Mouse (Mus musculus) hindbrain, embryonic 10.5 days (tissue): Measurements from ENCODE around the gene Svs5. TPM values are rescaled to one million over a fixed set of nuclear protein-coding genes. Genes with fewer than 3 reads are reported as not detected.
"Not testable (repeated sequence)": the region's sequence is repeated elsewhere in the genome, so short reads cannot be mapped to it uniquely, and the experiment has no call there.

Experiments
- DNase-seq: peaks from one replicate; pipeline ENCODE4 v3.0.0-alpha.2; 2017; ENCODE audit warnings: low spot score
- H3K27ac ChIP-seq: fragments of 300-500 bp; sonication (generic); 2 replicates; pipeline ENCODE4 v1.5.1; 2016; ENCODE audit warnings: mild to moderate bottlenecking, moderate library complexity
- H3K27me3 ChIP-seq: fragments of 300-500 bp; sonication (generic); 2 replicates; pipeline ENCODE4 v1.6.1; 2016; ENCODE audit warnings: mild to moderate bottlenecking; ENCODE audit not compliant: poor library complexity, insufficient read depth, severe bottlenecking
- H3K36me3 ChIP-seq: fragments of 300-500 bp; sonication (generic); 2 replicates; pipeline ENCODE4 v1.6.1; 2016; ENCODE audit warnings: mild to moderate bottlenecking, moderate library complexity
- H3K4me1 ChIP-seq: fragments of 300-500 bp; sonication (generic); replicated peaks from 2 replicates; pipeline ENCODE4 v1.6.1; 2016; ENCODE audit warnings: mild to moderate bottlenecking
- H3K4me3 ChIP-seq: fragments of 300-500 bp; sonication (generic); 2 replicates; pipeline ENCODE4 v1.5.1; 2016; ENCODE audit warnings: mild to moderate bottlenecking, moderate library complexity
- H3K9me3 ChIP-seq: fragments of 300-500 bp; sonication (generic); 2 replicates; pipeline ENCODE4 v1.6.1; 2016; ENCODE audit warnings: mild to moderate bottlenecking, moderate library complexity
- WGBS: fragments of 180-500 bp; shearing (Covaris S2); methylation state at CpG from one replicate; pipeline ENCODE4 v1.1.7; 2016; 5-methylcytosine and 5-hydroxymethylcytosine counted together
- polyA plus RNA-seq: library from polyadenylated mRNA; unstranded; fragments of >200 nt; fragmentation: Nextera tagmentation; extraction: Ambion mirVana; gene quantifications from 2 replicates; pipeline ENCODE4 v1.2.1, GENCODE M21; 2016

Gene Svs5
- not detected in 2 replicates for polyA plus RNA-seq

DNA sequence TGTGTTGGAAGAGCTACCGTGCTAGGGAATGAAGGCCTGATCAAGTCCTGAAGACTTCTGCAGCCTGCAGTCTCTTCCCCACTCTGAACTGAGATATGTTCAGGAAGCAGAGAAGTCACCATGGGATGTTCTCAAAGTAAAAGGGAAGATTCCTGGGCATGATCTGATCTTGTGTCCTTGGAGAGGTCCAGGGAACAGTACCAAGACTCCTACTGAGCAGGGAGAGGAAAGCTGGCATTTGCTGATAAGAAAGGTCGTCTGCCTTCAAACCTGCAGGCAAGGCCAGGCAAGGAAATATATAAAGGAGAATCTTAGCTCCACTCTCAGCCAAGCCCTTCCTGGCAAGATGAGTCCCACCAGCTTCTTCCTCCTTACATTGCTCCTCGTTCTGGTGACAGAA is at the start of gene Svs5:
Svs5 (plus strand) TSS at position 301 of the 400 bp plus-strand sequence.
- not testable (repeated sequence) for H3K9me3 ChIP-seq, H3K36me3 ChIP-seq, DNase-seq, H3K27me3 ChIP-seq, H3K27ac ChIP-seq, H3K4me3 ChIP-seq, H3K4me1 ChIP-seq
- WGBS, result 75% methylated on average over 3 of the region's 3 CpGs

DNA sequence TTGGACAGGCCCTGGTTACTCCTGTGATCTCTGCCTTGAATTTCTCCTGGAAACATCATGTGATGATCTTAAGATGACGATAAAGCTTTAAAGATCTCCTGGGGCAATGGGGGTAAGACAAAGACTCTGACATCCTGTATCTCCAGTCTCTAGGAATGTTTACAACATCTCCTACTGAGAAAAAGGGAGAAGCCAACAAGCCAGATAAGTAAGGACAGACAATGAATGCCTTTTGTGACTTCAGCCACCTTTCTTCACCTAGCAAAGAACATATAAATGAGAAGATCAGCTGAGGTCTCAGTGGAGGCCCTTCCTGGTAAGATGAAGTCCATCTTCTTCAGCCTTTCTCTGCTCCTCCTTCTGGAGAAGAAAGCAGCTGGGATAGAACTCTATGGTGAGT is 43.6 kb upstream of the Svs5 start, which contains the start of gene Svs3a:
Svs3a (plus strand) TSS at position 301 of the 400 bp plus-strand sequence.
- H3K9me3 ChIP-seq, H3K27me3 ChIP-seq, H3K36me3 ChIP-seq, H3K4me1 ChIP-seq, H3K4me3 ChIP-seq, DNase-seq, H3K27ac ChIP-seq: not testable (repeated sequence)
- WGBS, result 74% methylated on average over 1 of the region's 1 CpGs

DNA sequence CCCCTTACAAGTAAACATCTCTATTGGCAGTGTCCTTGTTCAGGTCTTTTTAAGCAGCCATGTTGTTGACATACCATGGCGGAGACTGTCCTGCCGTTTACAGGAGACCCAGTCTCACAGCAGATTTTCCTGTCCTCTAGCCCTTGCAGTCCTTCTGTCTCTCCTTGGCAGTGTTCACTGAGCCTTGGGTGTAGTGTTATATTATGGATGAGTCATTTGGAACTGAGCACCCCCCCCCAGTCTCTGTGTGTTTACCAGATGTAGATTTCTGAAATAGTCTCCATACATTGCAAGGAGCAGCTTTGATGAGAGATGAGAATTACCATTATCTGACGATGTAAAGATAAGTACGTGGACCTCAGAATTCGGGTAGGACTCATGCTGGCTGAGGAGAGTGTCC is 19.9 kb upstream of the Svs5 start:
- H3K36me3 ChIP-seq, result no peaks in the 10 kb centered on the region
- H3K27me3 ChIP-seq, result no peaks in the 10 kb centered on the region
- no peaks in the 10 kb centered on the region for H3K4me1 ChIP-seq
- H3K4me3 ChIP-seq, result no peak overlapping the region
- no peak for DNase-seq
- H3K9me3 ChIP-seq, result no peaks in the 10 kb centered on the region
- no peak overlapping the region for H3K27ac ChIP-seq
- 86% methylated on average over 5 of the region's 5 CpGs for WGBS

DNA sequence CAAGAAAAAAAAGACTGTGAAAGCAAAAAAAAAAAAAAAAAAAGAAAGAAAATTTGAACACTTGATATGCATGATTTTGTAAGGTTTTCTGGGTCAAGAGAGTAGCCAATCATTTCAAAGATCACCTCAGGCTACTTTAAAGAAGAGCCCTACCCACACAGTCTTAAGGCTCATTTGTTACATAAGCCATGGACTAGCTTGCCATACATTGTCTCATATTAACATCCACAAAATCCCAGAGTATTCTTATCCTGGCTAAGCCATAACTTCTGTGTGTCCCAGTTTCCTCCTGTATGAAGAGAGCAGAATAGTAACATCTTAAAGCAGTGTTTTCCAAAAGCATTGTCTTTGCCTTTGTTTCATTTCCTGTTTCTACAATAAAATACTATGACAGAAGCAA is 17.1 kb upstream of the Svs5 start:
- H3K9me3 ChIP-seq, H3K36me3 ChIP-seq, H3K4me3 ChIP-seq, DNase-seq, H3K4me1 ChIP-seq, H3K27ac ChIP-seq, H3K27me3 ChIP-seq: not testable (repeated sequence)

DNA sequence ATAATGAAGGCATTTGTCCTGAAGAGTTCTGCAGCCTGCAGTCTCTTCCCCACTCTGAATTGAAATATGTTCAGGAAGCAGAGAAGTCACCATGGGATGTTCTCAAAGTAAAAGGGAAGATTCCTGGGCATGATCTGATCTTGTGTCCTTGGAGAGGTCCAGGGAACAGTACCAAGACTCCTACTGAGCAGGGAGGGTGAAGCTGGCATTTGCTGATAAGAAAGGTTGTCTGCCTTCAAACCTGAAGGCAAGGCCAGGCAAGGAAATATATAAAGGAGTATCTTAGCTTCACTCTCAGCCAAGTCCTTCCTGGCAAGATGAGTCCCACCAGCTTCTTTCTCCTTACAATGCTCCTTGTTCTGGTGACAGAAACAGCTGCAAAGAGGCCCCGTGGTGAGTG is 16.1 kb upstream of the Svs5 start, which contains the start of gene Svs6:
Svs6 (plus strand) TSS at position 301 of the 400 bp plus-strand sequence.
- not testable (repeated sequence) for H3K27ac ChIP-seq, H3K4me1 ChIP-seq, H3K36me3 ChIP-seq, H3K27me3 ChIP-seq, H3K9me3 ChIP-seq, DNase-seq, H3K4me3 ChIP-seq
- WGBS, result 87% methylated on average over 1 of the region's 1 CpGs

DNA sequence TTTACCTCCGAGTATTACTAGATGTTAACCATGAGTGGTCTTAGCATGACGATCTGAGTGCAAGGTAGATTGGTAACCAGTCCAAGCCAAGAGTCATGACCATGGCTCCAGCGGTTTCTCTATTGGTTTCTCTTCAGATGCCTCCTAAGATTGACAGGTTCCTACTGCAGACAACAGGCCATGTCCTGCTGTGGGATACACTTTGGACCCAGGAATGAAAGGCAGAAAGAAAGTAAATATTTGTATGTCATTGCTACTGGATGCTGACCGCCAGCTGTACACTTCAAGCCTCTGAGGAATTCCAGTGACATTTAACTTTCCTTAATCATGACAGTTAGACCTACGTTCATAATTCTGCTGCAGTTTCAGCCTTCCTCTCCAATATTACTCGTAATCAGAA is 11.6 kb upstream of the Svs5 start:
- Histone ChIP-seq H3K27ac (no peak overlapping the region), H3K9me3 (no peaks in the 10 kb centered on the region), H3K4me3 (no peak overlapping the region), H3K36me3 (no peaks in the 10 kb centered on the region), H3K27me3 (no peaks in the 10 kb centered on the region), H3K4me1 (no peaks in the 10 kb centered on the region)
- DNase-seq, result no peak
- WGBS, result 90% methylated on average over 6 of the region's 6 CpGs

DNA sequence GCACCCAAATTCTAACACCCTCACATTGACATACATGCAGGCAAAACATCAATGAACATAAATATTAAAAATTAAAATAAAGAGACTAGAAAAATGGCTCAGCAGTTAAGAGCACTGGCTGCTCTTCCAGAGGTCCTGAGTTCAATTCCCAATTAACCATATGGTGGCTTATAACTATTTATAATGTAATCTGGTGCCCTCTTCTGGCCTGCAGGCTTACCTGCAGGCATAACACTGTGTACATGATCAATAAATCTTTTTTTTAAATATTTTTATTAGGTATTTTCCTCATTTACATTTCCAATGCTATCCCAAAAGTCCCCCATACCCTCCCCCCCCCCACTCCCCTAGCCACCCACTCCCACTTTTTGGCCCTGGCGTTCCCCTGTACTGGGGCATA is 11.2 kb downstream of the Svs5 start:
- not testable (repeated sequence) for H3K4me3 ChIP-seq, DNase-seq, H3K27me3 ChIP-seq, H3K36me3 ChIP-seq, H3K4me1 ChIP-seq, H3K9me3 ChIP-seq, H3K27ac ChIP-seq
- WGBS, result 92% methylated on average over 1 of the region's 1 CpGs

DNA sequence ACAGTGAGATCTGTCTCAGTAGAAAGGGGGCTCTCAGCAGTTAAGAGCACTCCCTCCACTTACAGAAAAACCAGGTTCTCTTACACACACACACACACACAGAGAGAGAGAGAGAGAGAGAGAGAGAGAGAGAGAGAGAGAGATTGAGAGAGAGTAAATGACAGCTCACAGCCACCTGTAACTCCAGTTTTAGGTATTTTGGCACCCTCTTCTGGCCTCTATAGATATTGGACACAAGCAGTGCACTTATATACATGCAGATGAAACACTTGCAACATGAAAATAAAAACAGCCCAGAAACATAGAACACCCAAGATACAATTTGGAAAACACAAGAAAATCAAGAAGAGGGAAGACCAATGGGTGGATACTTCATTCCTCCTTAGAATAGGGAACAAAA is 15.2 kb downstream of the Svs5 start:
- not testable (repeated sequence) for DNase-seq, H3K4me1 ChIP-seq, H3K4me3 ChIP-seq, H3K36me3 ChIP-seq, H3K9me3 ChIP-seq, H3K27me3 ChIP-seq, H3K27ac ChIP-seq

DNA sequence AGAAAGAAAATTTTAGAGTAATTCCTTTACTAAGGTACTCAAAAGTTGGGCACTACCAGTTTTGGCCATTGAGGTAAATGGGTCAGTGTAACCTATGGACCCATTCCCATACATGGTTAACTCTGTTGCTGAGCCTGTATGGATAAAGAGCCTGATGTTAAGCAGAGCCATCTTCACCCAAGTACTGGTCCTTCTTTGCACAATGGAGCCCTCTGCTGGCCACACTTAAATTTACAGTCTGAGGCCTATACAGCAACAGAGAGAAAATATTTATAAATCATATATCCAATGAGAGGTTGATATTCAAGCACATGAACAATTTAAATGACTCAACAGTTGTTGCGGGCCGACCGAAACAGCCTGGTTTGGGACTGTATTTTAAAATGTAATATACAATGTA is 16.4 kb downstream of the Svs5 start:
- no peak overlapping the region for H3K4me3 ChIP-seq
- DNase-seq, result peak; percentile 38

DNA sequence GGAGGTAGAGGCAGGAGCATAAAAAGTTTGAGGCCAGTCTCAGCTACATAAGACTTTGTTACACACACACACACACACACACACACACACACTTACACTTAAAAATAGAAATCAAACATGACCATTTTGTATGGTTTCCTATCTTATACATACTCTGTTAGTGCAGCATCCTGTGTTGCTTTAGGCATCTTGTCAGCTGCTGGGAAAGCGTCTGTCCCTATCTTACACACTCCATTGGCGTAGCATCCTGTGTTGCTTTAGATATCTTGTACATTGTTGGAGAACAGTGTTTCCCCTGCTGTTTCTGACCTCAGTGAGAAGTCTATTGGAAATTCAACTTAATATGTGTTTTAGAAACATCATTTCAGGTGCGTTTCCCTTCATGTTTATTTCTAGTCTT is 20.2 kb downstream of the Svs5 start:
- no peaks in the 10 kb centered on the region for H3K4me1 ChIP-seq
- H3K4me3 ChIP-seq, result no peak overlapping the region
- H3K36me3 ChIP-seq, result no peaks in the 10 kb centered on the region
- 0 out of 2 replicates have a peak, but pooled peaks cover 3% of the 10 kb centered on the region for H3K27me3 ChIP-seq
- H3K9me3 ChIP-seq, result no peaks in the 10 kb centered on the region
- H3K27ac ChIP-seq, result no peak overlapping the region
- no peak for DNase-seq
- 88% methylated on average over 3 of the region's 3 CpGs for WGBS

More for the DNA sequence above, 16.4 kb downstream of the Svs5 start:
- Histone ChIP-seq H3K36me3 (no peaks in the 10 kb centered on the region), H3K4me1 (no peaks in the 10 kb centered on the region), H3K27me3 (0 out of 2 replicates have a peak, but pooled peaks cover 3% of the 10 kb centered on the region), H3K9me3 (no peaks in the 10 kb centered on the region), H3K27ac (no peak overlapping the region)
- WGBS, result 91% methylated on average over 3 of the region's 3 CpGs

DNA sequence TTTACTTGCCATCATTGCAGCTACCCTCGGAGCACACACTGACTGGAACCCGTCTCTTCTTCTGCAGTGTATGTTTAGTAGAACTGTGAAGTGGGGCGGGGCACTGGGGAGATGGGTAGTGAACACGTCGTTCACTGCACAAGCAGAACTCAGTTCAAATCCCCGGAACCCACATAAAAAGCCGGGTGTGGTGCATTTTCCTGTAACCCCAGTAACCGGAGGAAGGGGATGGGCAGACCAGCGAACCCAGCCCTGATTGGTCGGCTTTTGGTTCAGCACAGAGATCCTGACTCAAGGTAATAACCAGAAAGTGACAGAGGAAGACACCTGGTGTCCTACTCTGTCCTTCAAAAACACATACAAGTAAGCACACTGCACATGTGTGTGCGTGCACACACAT is 20.8 kb downstream of the Svs5 start:
- Histone ChIP-seq H3K9me3 (no peaks in the 10 kb centered on the region), H3K4me1 (no peaks in the 10 kb centered on the region), H3K27me3 (0 out of 2 replicates have a peak, but pooled peaks cover 3% of the 10 kb centered on the region), H3K27ac (no peak overlapping the region), H3K36me3 (no peaks in the 10 kb centered on the region), H3K4me3 (no peak overlapping the region)
- WGBS, result 89% methylated on average over 11 of the region's 11 CpGs
- DNase-seq, result no peak

DNA sequence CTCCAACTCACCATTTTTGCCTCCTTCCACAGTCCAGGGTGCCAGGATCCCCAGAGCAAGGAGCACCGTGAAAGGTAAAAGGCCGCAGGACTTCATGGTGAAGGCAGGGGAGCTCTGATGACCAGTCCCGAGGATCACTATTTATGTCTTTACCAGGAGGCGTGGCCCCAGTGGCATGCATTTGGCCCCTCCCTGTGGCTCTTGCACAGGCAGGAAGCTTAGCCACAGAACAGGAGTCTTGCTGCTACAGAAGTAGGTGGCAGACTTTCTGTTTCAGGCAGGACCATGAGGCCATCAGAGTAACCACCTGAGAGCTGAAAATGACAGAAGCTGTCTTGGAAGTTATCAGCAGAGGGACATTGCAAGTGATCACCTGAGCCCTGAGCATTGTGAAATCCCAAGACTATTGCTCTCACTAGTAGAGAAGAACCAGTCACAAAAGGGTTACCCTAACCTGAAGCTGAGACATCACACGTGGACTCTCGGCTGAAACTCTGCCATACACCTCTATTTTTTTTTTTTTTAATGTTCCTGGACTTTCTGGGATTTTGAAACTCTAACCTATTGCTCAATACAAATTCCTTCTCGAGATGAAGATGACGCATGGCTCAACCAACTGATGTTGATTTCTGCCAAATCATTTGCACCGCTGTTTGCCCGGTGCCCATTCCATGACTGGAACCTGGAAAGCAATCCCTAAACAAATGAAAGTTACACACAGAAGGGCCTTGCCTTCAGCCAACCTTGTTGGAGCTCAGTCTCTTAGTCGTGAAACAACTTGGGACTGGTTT is 23.8 kb downstream of the Svs5 start:
- no peak overlapping the region for H3K4me3 ChIP-seq
- DNase-seq, result no peak
- H3K9me3 ChIP-seq, result no peaks in the 10 kb centered on the region
- H3K4me1 ChIP-seq, result peaks cover 12% of the 10 kb centered on the region; the same call in 1 of the 2 replicates
- no peaks in the 10 kb centered on the region for H3K36me3 ChIP-seq
- H3K27ac ChIP-seq, result no peak overlapping the region
- WGBS, result 78% methylated on average over 11 of the region's 11 CpGs
- H3K27me3 ChIP-seq, result 0 out of 2 replicates have a peak, but pooled peaks cover 3% of the 10 kb centered on the region

DNA sequence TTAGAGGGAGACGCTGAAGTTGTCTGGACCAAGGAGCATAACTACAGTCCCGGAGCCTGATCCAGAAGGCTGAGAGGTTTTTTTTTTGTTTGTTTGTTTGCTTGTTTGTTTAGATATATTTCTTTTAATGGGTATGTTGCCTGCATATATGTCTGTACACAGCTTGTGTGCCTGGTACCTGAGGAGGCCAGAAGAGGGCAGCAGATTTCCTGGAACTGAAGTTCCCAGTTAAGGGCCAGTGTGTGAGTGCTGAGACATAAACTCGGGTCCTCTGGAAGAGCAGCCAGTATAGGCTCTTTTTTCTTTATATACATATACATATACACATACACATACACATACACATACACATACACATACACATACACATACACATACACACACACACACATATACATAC is 25.8 kb downstream of the Svs5 start:
- WGBS, result 80% methylated on average over 3 of the region's 3 CpGs
- H3K27ac ChIP-seq, result no peak overlapping the region
- no peak overlapping the region for H3K4me3 ChIP-seq
- peaks cover 8% of the 10 kb centered on the region; the same call in 1 of the 2 replicates for H3K27me3 ChIP-seq
- H3K9me3 ChIP-seq, result no peaks in the 10 kb centered on the region
- no peaks in the 10 kb centered on the region for H3K36me3 ChIP-seq
- peaks cover 12% of the 10 kb centered on the region; the same call in 1 of the 2 replicates for H3K4me1 ChIP-seq
- DNase-seq, result no peak
